Mouse (Mus musculus): ENCODE measurements around the gene Nup188.

The Nup188 gene

GRCm38 (mm10) chr2:30342061-30342460 lies 55.9 kb downstream of the Nup188 start:
- in situ Hi-C loops (cut with MboI; ENCODE audit: unreplicated experiment in 2 of 2): no loop called here

DNA sequence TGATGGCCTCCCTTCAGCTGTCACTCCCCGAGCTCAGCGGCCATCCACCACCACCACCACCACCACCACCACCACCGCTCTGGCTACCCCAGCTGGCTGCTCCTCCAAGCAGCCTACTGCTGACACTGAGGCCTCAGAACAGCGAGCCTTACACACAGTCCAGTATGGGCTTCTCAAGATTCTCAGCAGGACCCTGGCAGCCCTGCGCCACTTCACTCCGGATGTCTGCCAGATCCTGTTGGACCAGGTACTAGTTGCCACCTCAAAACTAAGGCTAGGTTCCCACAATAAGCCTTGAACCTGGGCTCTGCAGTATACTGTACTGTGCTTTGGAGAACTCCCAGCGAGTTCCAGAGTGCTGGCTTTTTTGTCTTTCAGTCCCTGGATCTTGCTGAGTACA lies 56.3 kb downstream of the Nup188 start:
- in situ Hi-C loops (cut with MboI; ENCODE audit: unreplicated experiment in 2 of 2): no loop called here

DNA sequence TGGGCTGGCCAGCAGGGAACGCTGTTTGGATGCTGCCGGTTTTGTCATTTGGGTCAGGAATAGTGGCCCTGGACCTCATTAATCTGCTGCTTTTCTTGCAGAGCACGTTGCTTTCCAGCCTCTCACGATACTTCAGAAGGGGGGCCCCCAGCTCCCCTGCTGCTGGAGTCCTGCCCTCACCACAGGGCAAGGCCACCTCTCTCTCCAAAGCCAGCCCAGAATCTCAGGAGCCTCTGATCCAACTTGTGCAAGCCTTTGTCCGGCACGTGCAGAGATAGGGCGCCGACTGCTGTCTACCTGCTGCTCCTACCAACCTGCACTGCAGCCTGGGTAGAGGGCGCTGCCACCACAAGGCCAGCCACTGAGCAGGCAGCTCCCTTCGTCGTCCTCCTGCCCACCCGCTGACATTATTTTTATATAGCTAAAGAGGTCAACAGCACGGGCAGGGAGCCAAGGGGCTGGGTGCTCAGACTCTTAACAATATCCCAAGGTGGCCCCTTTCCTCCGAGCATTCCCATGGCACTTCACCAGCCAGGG lies 57.5 kb downstream of the Nup188 start:
- in situ Hi-C loops (cut with MboI; ENCODE audit: unreplicated experiment in 2 of 2): no loop called here

- in situ Hi-C loops (cut with MboI; ENCODE audit: unreplicated experiment in 2 of 2): no loop called here
These were observed 59.9 kb downstream of the Nup188 start for GRCm38 (mm10) chr2:30345971-30346676.

DNA sequence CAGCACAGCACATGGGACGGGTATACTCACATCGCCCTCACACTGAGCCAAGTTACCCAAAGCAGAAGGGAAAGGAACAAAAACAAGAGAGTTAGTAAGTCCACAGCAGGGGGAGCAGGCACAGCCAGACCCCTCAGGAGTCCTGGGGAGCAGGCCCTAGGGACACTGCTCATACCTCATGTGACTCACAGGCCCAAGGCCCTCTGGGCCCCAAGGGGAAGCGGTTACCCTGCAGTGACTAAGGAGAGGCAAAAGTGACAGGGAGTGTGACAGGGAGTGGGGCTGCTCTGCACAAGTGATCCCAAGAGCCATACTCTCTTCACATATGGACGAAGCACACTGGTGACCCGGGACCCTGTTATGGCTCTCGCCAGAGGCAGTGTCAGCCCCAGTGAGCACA lies 63.0 kb downstream of the Nup188 start:
- in situ Hi-C loops (cut with MboI; ENCODE audit: unreplicated experiment in 2 of 2): no loop called here

DNA sequence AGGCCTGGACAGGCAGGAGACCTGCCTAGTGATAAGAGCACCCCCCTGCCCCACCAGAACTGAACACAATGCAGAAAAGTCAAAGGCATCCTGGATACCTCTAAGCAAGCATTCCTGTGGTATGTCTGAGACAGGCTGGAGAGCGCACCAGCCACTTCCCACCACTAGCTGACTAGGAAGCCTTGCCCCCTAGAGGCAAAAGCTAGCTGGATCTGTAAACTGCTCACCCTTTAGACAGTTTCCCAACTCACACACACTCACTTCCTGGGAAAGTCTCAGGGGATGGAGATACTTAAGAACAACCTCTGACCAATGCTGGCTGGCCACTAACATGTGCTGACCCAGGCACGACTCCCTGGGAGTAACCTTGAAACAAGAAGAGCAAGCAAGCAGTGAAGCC lies 65.0 kb downstream of the Nup188 start:
- in situ Hi-C loops (cut with MboI; ENCODE audit: unreplicated experiment in 2 of 2): no loop called here

DNA sequence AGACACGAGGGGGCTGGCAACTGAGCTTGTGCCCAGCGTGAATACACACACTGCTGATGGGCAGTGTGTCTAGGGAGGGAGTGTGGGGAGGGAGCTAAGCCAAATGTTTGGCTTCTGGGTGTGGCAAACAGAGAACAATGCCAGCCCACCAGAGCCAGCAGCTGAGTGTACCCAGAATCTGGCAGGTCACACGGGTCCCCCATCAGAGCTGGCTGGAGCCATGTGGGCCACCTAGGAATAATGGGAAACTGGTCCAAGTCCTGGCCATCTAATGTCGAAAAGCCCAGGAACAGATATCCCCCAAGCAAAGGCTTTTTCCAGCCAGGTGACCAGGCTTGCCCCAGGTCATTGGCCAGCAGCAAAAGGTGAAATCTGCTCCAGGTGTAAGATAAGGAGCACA lies 69.7 kb downstream of the Nup188 start:
- in situ Hi-C loops (cut with MboI; ENCODE audit: unreplicated experiment in 2 of 2): no loop called here

DNA sequence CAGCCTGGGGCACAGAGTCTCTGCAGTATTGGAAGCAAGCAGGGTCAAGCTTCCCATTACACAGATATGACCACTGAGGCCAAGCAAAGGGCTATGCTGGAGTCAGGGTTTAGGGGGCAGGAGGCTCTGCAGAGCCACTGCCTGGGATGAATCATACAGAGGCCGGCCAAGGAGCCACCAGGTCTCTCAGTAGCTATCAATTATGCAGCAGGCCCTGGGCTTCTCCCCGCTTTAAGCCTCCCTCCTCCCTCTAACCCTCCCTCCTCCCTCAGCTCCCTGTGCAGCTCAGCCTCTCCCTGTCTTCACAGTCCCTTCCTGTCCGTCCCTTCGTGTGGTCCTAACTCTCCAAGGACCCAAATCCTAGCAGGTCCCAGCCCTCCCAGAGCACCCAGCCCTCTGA lies 70.1 kb downstream of the Nup188 start:
- in situ Hi-C loops (cut with MboI; ENCODE audit: unreplicated experiment in 2 of 2): no loop called here

- in situ Hi-C loops (cut with MboI; ENCODE audit: unreplicated experiment in 2 of 2): no loop called here
These were observed 70.7 kb downstream of the Nup188 start for GRCm38 (mm10) chr2:30356906-30357305.

DNA sequence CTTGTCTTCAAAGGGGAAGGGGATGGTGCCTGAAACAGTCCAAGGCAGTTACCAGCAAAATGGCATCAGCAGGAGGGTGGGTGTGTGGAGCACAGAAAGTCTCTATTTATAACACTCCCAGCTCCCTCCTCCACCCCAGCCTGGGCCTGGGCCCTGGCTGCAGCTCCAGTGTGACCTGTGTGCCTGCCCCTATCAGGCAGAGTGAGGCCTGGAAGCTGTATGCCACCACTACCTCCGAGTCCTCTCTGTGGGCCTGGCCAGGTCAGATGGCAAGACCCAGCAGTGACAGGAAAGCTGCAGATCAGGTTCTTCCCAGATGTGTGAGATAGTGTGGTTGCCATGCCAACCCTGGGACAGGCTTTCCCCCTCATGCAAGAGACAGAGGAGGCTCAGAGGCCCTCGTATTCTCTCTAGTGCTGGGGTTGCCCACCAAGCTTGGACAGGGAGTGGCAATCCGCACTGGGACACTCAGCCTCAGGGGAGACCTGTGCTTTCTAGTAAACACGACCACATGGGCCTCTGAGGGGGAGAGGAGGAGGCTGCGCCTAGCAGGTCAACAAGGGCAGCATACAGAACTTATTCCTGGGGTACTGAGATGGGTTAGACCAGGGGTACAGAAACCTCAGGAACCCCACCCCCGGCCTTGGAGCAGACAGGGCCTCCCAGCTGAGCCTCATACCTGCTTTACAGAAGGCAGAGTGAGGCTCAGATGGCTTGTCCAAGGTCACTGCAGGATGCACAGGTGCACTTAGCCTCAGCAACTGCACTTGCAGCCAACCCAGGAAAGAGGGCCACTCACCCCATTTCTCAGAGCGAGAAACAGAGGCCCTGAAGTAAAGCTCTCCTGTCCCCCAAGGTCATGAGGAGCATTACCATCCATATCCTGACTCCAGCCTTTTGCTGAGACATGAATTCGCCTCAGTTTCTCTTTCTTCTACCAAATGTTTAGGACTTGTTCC lies 71.6 kb downstream of the Nup188 start:
- in situ Hi-C loops (cut with MboI; ENCODE audit: unreplicated experiment in 2 of 2): no loop called here

- in situ Hi-C loops (cut with MboI; ENCODE audit: unreplicated experiment in 2 of 2): no loop called here
These were observed 72.6 kb downstream of the Nup188 start, which contains the start of gene Sh3glb2 for GRCm38 (mm10) chr2:30358533-30359531. Gene Sh3glb2, minus strand, starts transcription at chr2:30359337.

GRCm38 (mm10) chr2:30360626-30361025 lies 74.4 kb downstream of the Nup188 start:
- in situ Hi-C loops (cut with MboI; ENCODE audit: unreplicated experiment in 2 of 2): no loop called here

- in situ Hi-C loops (cut with MboI; ENCODE audit: unreplicated experiment in 2 of 2): no loop called here
These were observed 76.7 kb downstream of the Nup188 start for GRCm38 (mm10) chr2:30362865-30363264.

- in situ Hi-C loops (cut with MboI; ENCODE audit: unreplicated experiment in 2 of 2): no loop called here
These were observed 77.8 kb downstream of the Nup188 start, which contains the start of gene Miga2 for GRCm38 (mm10) chr2:30363773-30364650. Gene Miga2, plus strand, starts transcription at chr2:30364233.

DNA sequence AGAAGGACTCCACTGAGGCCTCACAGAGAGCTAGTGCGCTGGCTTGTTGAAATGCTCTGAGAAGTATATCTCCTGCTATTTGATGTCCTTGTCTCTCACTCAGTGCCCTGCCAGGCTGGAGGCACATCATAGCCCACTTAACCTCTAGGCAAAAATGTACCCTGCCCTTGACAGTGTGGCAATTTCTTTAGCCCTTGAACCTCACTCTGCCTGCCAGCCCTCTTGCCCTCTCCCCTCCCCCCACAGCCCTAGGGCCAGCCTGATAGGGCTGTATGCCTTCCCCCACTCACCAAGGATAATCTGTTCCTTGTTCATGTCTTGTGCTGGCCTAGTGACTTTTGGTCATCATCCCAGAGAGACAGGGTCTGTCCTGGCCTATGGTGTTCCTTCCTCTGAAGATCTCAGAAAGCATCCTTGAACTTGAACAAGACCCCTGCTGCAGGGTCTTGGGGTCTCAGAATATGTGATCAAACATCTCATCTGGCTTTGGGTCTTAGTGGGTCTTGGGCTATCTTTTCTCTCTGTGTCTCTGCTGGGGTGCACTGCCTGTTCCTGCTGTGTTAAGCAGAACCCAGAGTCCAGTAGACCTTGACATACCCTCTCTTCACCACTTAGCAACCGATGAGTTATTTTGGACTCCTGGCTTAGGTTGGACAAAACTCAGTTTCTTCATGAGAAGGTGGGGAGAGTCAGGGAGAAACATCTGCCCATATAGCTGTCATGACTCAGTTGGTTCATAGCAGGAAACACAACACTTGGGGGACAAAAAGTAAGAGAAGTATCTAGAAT lies 79.3 kb downstream of the Nup188 start:
- in situ Hi-C loops (cut with MboI; ENCODE audit: unreplicated experiment in 2 of 2): no loop called here

DNA sequence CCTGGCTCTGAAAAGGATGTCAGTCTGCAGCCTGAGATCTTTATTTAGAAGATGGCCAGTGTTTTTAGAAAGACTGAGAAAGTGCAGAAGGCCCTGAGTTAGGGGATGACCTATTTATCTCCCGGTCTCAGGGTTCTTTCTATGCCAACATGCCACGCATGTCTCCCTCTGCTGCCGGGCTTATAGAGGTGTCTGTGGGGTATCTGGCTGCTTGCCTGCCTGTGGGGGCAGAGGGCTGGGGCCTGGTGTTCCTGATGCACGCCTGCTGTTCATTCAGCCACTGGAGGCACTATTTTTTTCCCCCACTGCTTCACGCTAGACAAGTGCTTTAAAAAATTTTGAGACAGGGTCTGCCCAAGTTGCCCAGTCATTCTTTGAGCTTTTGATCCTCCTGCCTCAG lies 80.0 kb downstream of the Nup188 start:
- in situ Hi-C loops (cut with MboI; ENCODE audit: unreplicated experiment in 2 of 2): no loop called here

DNA sequence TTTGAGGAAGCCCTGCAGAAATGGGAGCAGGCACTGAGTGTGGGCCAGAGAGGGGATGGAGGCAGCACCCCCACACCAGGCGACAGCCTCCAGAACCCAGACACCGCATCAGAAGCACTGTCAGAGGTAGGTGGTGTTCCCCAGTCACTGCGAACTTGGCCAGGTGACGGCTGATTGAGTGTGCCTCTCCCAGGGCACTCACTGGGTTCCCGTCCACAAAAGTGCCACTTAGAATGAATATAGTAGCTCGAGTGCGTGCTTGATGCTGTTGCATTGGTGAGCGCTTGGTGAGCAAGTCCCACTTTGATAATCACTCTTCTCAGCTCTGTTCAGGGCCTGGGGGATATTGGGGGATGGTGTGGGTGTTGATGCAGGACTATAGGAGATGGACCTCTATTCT lies 85.3 kb downstream of the Nup188 start:
- in situ Hi-C loops (cut with MboI; ENCODE audit: unreplicated experiment in 2 of 2): no loop called here

DNA sequence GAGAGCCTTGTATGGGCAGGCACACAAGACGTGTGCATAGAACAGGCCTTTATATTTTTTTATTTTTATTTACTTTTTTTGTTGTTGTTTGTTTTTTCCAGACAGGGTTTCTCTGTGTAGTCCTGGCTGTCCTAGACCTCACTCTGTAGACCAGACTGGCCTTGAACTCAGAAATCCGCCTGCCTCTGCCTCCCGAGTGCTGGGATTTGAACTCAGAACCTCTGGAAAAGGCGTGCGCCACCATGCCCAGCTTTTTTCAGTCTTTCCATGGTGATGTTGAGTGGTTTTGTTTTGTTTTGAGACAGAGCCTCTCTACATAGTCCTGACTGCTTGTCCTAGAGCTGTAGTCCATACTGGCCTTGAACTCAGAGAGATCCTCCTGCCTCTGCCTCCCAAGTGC lies 86.5 kb downstream of the Nup188 start:
- in situ Hi-C loops (cut with MboI; ENCODE audit: unreplicated experiment in 2 of 2): no loop called here

All from v-Abl transformed pro-B cells (cell line).